Mouse (Mus musculus): Measurements from ENCODE around the gene 1700001P01Rik. TPM values are rescaled to one million over a fixed set of nuclear protein-coding genes. Genes with fewer than 3 reads are reported as not detected.

The 1700001P01Rik gene
- total and polyA plus RNA-seq, 3 experiments: 0.47 TPM; not detected in 2

DNA sequence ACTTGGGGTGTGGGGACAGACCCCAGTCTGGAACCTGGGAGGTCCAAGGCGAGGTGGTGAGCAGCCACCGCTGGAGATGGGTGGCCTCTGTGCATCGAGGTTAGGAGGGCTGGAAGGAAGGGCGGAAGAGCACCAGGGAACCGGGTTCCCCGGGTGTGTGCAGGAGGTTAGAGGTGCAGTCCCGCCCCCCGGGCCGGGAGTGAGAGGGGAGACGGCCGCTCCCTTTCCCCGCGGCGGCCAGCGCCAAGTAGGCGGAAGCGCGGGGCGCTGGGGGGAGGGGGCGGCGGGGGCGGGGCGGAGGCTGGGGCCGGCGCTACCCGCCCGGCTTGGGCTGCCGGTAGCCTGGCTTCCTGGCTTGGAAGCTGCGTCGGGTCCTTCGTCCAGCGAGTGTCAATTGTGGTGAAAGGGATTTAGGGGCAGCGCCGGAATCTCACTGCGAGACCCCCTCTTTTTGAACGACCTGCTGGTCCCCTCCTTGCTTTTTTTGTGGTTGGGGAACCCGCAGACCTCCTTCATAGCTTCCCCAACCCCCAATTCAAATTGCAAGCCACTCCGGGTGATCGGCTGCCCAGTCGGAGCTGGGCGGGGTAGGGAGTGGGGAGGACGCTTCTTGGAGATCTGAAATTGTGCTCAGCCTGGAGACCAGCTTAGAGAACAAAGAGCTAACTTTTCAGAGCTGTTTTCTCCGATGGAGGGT is 24.4 kb upstream of the 1700001P01Rik start (continued):
- TF ChIP-seq POLR2AphosphoS2 (IDR thresholded peaks at IDR 0.05; ENCODE audit: low read depth, low read length) (no peak), GABPA (IDR thresholded peaks at IDR 0.05; ENCODE audit: insufficient replicate concordance, low read depth, low read length) (no peak), MEF2A (IDR thresholded peaks at IDR 0.05; ENCODE audit: borderline replicate concordance, low read depth, low read length) (no peak), KAT2A (IDR thresholded peaks at IDR 0.05; ENCODE audit: insufficient replicate concordance, low read length) (no peak), IRF4 (IDR thresholded peaks at IDR 0.05; ENCODE audit: low read depth, low read length) (0 out of 2 replicates have a peak, but pooled peaks have one; percentile 6), HCFC1 (IDR thresholded peaks at IDR 0.05; ENCODE audit: low read depth, low read length) (no peak), POLR2A (IDR thresholded peaks at IDR 0.05; ENCODE audit: low read depth, low read length) (peak; percentile 57), MAFK (IDR thresholded peaks at IDR 0.05; ENCODE audit: insufficient replicate concordance, low read length) (no peak), MYC (IDR thresholded peaks at IDR 0.05; ENCODE audit: low read depth, low read length) (no peak), USF2 (conservative IDR thresholded peaks at IDR 0.05; ENCODE audit: low read depth, low read length) (no peak)

DNA sequence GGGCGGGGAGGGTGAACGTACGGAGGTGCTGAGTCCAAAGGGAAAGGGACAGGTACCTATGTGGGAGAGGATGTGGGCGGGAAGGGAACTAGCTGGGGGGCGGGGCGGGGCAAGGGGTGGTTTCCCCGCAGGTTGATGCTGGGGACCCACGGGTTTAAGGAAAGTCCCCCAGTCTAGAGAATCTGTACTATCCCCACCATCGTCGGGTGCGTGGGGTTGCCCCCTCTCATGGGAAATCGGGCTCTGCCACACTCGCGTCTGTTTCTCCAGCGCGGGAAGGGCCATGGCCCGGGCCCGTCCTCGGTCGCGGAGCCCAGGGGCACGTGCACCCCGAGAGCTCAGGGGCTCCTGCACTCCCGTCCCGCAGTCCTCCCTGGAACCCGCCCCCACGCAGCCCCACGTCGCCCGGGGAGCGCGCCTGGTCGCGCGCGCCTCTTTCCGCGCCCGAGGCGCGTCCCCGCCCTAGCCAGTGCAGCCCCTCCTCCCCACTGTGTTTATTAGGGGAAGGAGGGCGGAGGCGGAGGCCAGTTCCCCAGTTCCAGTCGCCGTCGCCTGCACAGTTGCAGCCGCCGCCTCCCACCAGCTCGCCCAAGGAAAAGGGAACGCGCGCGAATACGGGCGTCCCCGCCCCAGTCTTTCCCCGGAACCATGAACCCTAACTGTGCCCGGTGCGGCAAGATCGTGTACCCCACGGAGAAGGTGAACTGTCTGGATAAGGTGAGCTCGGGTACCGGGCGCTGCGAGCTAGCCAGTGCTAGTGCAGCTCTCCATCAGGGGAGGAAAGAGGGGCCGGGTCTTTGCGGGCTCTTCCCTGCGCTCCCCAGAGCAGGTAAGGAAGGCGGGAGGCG is 23.7 kb upstream of the 1700001P01Rik start:
- Histone ChIP-seq H3K9me3 (replicated peaks; ENCODE audit: low read length) (no peaks in the 10 kb centered on the region), H3K4me1 (ENCODE audit: control insufficient read depth in 1 of 2, insufficient read depth in 2 of 2) (peaks cover 14 to 49% of the 10 kb centered on the region in 2 experiments), H3K27me3 (replicated peaks) (no peaks in the 10 kb centered on the region), H3K27ac (ENCODE audit: insufficient read depth, low read depth) (peak overlapping the region; percentile 83), H3K9ac (ENCODE audit: insufficient read depth, low read depth) (peak overlapping the region; percentile 83), H3K79me2 (replicated peaks; ENCODE audit: control insufficient read depth, extremely low read depth, insufficient read depth, poor library complexity, severe bottlenecking) (no peaks in the 10 kb centered on the region), H3K4me2 (ENCODE audit: insufficient read depth, low read depth, poor library complexity, severe bottlenecking) (peak overlapping the region; percentile 46), H3K36me3 (replicated peaks in 1 of 2; ENCODE audit: control insufficient read depth in 1 of 2, insufficient read depth in 1 of 2, low read length in 1 of 2) (peaks cover 0 to 5% of the 10 kb centered on the region in 2 experiments), H3K4me3 (replicated peaks in 1 of 3; ENCODE audit: low read depth in 2 of 3, low read length in 2 of 3, poor library complexity in 1 of 3) (peak overlapping the region; percentile 79 to 90 (median 90))
- peak; percentile 79 for DNase-seq (ENCODE audit: extremely low read depth)
- TF ChIP-seq JUN (IDR thresholded peaks at IDR 0.05; ENCODE audit: insufficient read depth, low read depth, low read length) (no peak), USF1 (IDR thresholded peaks at IDR 0.05; ENCODE audit: low read depth, low read length) (no peak), MAZ (IDR thresholded peaks at IDR 0.05; ENCODE audit: low read depth, low read length) (0 out of 2 replicates have a peak, but pooled peaks have one; percentile 13), NRF1 (IDR thresholded peaks at IDR 0.05; ENCODE audit: low read depth, low read length) (peak; percentile 16; the same call in 1 of the 2 replicates), CHD1 (IDR thresholded peaks at IDR 0.05; ENCODE audit: low read depth, low read length) (peak; percentile 15; the same call in 1 of the 2 replicates), NELFE (IDR thresholded peaks at IDR 0.05; ENCODE audit: low read depth, low read length) (peak; percentile 48), SMC3 (IDR thresholded peaks at IDR 0.05; ENCODE audit: low read depth, low read length) (no peak), CHD2 (IDR thresholded peaks at IDR 0.05; ENCODE audit: low read length) (peak; percentile 2; the same call in 1 of the 2 replicates), JUND (conservative IDR thresholded peaks at IDR 0.05; ENCODE audit: low read depth, low read length) (no peak), ELF1 (IDR thresholded peaks at IDR 0.05; ENCODE audit: low read depth, low read length) (0 out of 2 replicates have a peak, but pooled peaks have one; percentile 7), CTCF (conservative IDR thresholded peaks at IDR 0.05 in 1 of 2, IDR thresholded peaks at IDR 0.05 in 1 of 2; ENCODE audit: low read depth in 2 of 2, low read length in 2 of 2) (no peak), BHLHE40 (IDR thresholded peaks at IDR 0.05; ENCODE audit: low read depth, low read length) (peak; percentile 88), IRF4 (IDR thresholded peaks at IDR 0.05; ENCODE audit: low read depth, low read length) (peak; percentile 29; the same call in 1 of the 2 replicates), SIN3A (IDR thresholded peaks at IDR 0.05; ENCODE audit: low read length) (peak; percentile 69; the same call in 1 of the 2 replicates), ZMIZ1 (IDR thresholded peaks at IDR 0.05; ENCODE audit: low read depth, low read length) (peak; percentile 18), ETS1 (conservative IDR thresholded peaks at IDR 0.05; ENCODE audit: low read depth, low read length) (no peak; the same call in 1 of the 2 replicates), UBTF (IDR thresholded peaks at IDR 0.05; ENCODE audit: low read depth, low read length) (peak; percentile 80), PAX5 (IDR thresholded peaks at IDR 0.05; ENCODE audit: low read length) (no peak), MXI1 (IDR thresholded peaks at IDR 0.05; ENCODE audit: low read depth, low read length) (peak; percentile 71; the same call in 1 of the 2 replicates), ZNF384 (IDR thresholded peaks at IDR 0.05; ENCODE audit: low read depth, low read length) (no peak), MYC (IDR thresholded peaks at IDR 0.05; ENCODE audit: low read depth, low read length) (no peak), POLR2AphosphoS2 (IDR thresholded peaks at IDR 0.05; ENCODE audit: low read depth, low read length) (peak; percentile 70; the same call in 1 of the 2 replicates), MEF2A (IDR thresholded peaks at IDR 0.05; ENCODE audit: borderline replicate concordance, low read depth, low read length) (no peak), POLR2A (IDR thresholded peaks at IDR 0.05; ENCODE audit: low read depth, low read length) (peak; percentile 71), TCF12 (IDR thresholded peaks at IDR 0.05; ENCODE audit: low read depth, low read length) (peak; percentile 68; the same call in 1 of the 2 replicates), KAT2A (IDR thresholded peaks at IDR 0.05; ENCODE audit: insufficient replicate concordance, low read length) (0 out of 2 replicates have a peak, but pooled peaks have one; percentile 9), EP300 (IDR thresholded peaks at IDR 0.05; ENCODE audit: low read length) (no peak)
- dilution Hi-C loops (cut with MboI; ENCODE audit: extremely low pct_ligation_motif_present, extremely low pct_unique_long_range_greater_than_20kb, low sequenced_read_pairs): no loop called here
- in situ Hi-C loops (cut with MboI; ENCODE audit: low pct_ligation_motif_present, low pct_unique_long_range_greater_than_20kb, low sequenced_read_pairs): loop anchor here (5.0 kb wide), 3 partner anchors 43 to 188 kb away; partner anchors contain the start of genes B230217C12Rik, Fbxo47 and Plxdc1
